Comparison of ENCODE assay signal across 10 mouse cellular contexts in genomic region chr3:146783645-146784225, GRCm38 (mm10). TPM values are rescaled to one million over a fixed set of nuclear protein-coding genes. Genes with fewer than 3 reads are reported as not detected.
A peak's percentile ranks its signal among the peaks of the same experiment; 100 is the strongest.
DNase-seq lines count a peak whose midpoint lies in the region; ATAC-seq lines count a peak whose summit lies in the region.
"Had no signal": no experiment of that assay in that cellular context is flagged by ENCODE, and none has a peak within 500 bp of the region (broad histone marks: within the 10 kb centered on the region; RNA-seq: fewer than 3 reads in every experiment).

No protein-coding gene starts in this region.

- no peak overlapping the region for H3K9ac ChIP-seq in midbrain, embryonic 13.5 days (replicated peaks)
- no peak overlapping the region for H3K9ac ChIP-seq in forebrain, embryonic 16.5 days (replicated peaks; ENCODE audit: low read depth, low read length)

- no peak overlapping the region for H3K4me3 ChIP-seq in midbrain, embryonic 13.5 days (replicated peaks)
- no peak overlapping the region for H3K4me3 ChIP-seq in midbrain, embryonic 10.5 days
- H3K4me3 ChIP-seq in forebrain, embryonic 16.5 days (replicated peaks; ENCODE audit: low read length): no peak overlapping the region

- DNase-seq in frontal cortex, postnatal 25 days (ENCODE audit: low spot score in 2 of 2): no peak
- DNase-seq in midbrain, embryonic 10.5 days (ENCODE audit: low spot score): no peak
- peak; percentile 80 for DNase-seq in naive thymus-derived CD4-positive, alpha-beta T cell, adult 2 months (ENCODE audit: low read depth)
- no peak for DNase-seq in urinary bladder, postnatal 10 days (ENCODE audit: low spot score)
- no peak for DNase-seq in left cerebral cortex, adult 11 months (ENCODE audit: low spot score)
- DNase-seq: kidney, postnatal 25 days; right cerebral cortex, adult 18-20 months had no signal

- H3K27ac ChIP-seq in midbrain, embryonic 13.5 days: no peak overlapping the region; the same call in 1 of the 2 replicates
- no peak overlapping the region for H3K27ac ChIP-seq in midbrain, embryonic 10.5 days (replicated peaks)
- H3K27ac ChIP-seq in forebrain, embryonic 16.5 days (ENCODE audit: low read length): no peak overlapping the region; the same call in 1 of the 2 replicates

- H3K4me2 ChIP-seq in midbrain, embryonic 13.5 days (replicated peaks): no peak overlapping the region
- H3K4me2 ChIP-seq in forebrain, embryonic 16.5 days (ENCODE audit: low read length): no peak overlapping the region

- 79% methylated on average over 7 of the region's 7 CpGs for WGBS in midbrain, embryonic 13.5 days
- WGBS in midbrain, embryonic 10.5 days: 78% methylated on average over 7 of the region's 7 CpGs
- WGBS in forebrain, embryonic 16.5 days: 55% methylated on average over 7 of the region's 7 CpGs

- ATAC-seq in frontal cortex, adult (ENCODE audit: low TSS enrichment): peak; percentile 94
- ATAC-seq in midbrain, embryonic 13.5 days: peak; percentile 45; the same call in 1 of the 2 replicates
- peak; percentile 80 for ATAC-seq in forebrain, embryonic 16.5 days

- no peaks in the 10 kb centered on the region for H3K36me3 ChIP-seq in midbrain, embryonic 13.5 days
- peaks cover 4% of the 10 kb centered on the region; the same call in 1 of the 2 replicates for H3K36me3 ChIP-seq in midbrain, embryonic 10.5 days
- no peaks in the 10 kb centered on the region for H3K36me3 ChIP-seq in forebrain, embryonic 16.5 days (ENCODE audit: control insufficient read depth, insufficient read depth)

- H3K27me3 ChIP-seq in midbrain, embryonic 13.5 days: no peaks in the 10 kb centered on the region
- H3K27me3 ChIP-seq in midbrain, embryonic 10.5 days (ENCODE audit: low read depth, poor library complexity, severe bottlenecking): no peaks in the 10 kb centered on the region
- no peaks in the 10 kb centered on the region for H3K27me3 ChIP-seq in forebrain, embryonic 16.5 days (replicated peaks; ENCODE audit: control insufficient read depth, insufficient read depth, low read length)

- H3K9me3 ChIP-seq in midbrain, embryonic 13.5 days: no peaks in the 10 kb centered on the region
- no peaks in the 10 kb centered on the region for H3K9me3 ChIP-seq in midbrain, embryonic 10.5 days (replicated peaks)
- H3K9me3 ChIP-seq in forebrain, embryonic 16.5 days (ENCODE audit: control insufficient read depth, low read length): no peaks in the 10 kb centered on the region

- H3K4me1 ChIP-seq in midbrain, embryonic 13.5 days (replicated peaks): peaks cover 28% of the 10 kb centered on the region
- H3K4me1 ChIP-seq in midbrain, embryonic 10.5 days: peaks cover 14% of the 10 kb centered on the region
- peaks cover 13% of the 10 kb centered on the region for H3K4me1 ChIP-seq in forebrain, embryonic 16.5 days (replicated peaks; ENCODE audit: control insufficient read depth, insufficient read depth, low read length)

RNA-seq across cellular contexts. Expression of gene Prkacb, which starts 29.1 kb away (rescaled TPM):
- polyA plus RNA-seq in midbrain, embryonic 13.5 days (2015; fragmentation: Nextera tagmentation; extraction: Ambion mirVana): 119 and 126 TPM in 2 replicates
- polyA plus RNA-seq in midbrain, embryonic 10.5 days (2016; fragmentation: Nextera tagmentation; extraction: Ambion mirVana): 56.0 and 64.4 TPM in 2 replicates
- 190 and 195 TPM in 2 replicates for polyA plus RNA-seq in forebrain, embryonic 16.5 days (2015; fragmentation: Nextera tagmentation; extraction: Ambion mirVana)
